15 mouse cellular contexts compared by ENCODE assay signal in genomic region chr2:63207435-63207834, GRCm38 (mm10). TPM values are rescaled to one million over a fixed set of nuclear protein-coding genes. Genes with fewer than 3 reads are reported as not detected.
"Had no signal": no experiment of that assay in that cellular context is flagged by ENCODE, and none has a peak within 500 bp of the region (broad histone marks: within the 10 kb centered on the region; RNA-seq: fewer than 3 reads in every experiment).

No protein-coding gene starts in this region.

- H3K36me3 ChIP-seq: limb, embryonic 12.5 days; liver, embryonic 13.5 days; midbrain, embryonic 13.5 days; neural tube, embryonic 13.5 days had no signal

- H3K4me3 ChIP-seq: layer of hippocampus, adult 2 months; limb, embryonic 12.5 days; liver, embryonic 13.5 days; midbrain, embryonic 13.5 days; neural tube, embryonic 13.5 days had no signal

- ATAC-seq: liver, postnatal 0 days; midbrain, embryonic 13.5 days had no signal

- DNase-seq: kidney, postnatal 10 days; kidney, postnatal 4 days; liver; liver, embryonic 13.5 days; liver, postnatal 0 days; retina, postnatal 1 day; right cerebral cortex, postnatal 4 days; spleen, adult 18-20 months; thymus, adult 2 months; thymus, postnatal 25 days had no signal

- H3K27ac ChIP-seq: layer of hippocampus, adult 2 months; limb, embryonic 12.5 days; liver, embryonic 13.5 days; midbrain, embryonic 13.5 days; neural tube, embryonic 13.5 days had no signal

- H3K9me3 ChIP-seq: limb, embryonic 12.5 days; liver, embryonic 13.5 days; midbrain, embryonic 13.5 days; neural tube, embryonic 13.5 days had no signal

- H3K9ac ChIP-seq: limb, embryonic 12.5 days; liver, embryonic 13.5 days; liver, postnatal 0 days; midbrain, embryonic 13.5 days; neural tube, embryonic 13.5 days had no signal

- H3K27me3 ChIP-seq: limb, embryonic 12.5 days; liver, embryonic 13.5 days; midbrain, embryonic 13.5 days; neural tube, embryonic 13.5 days had no signal

- H3K4me2 ChIP-seq: limb, embryonic 12.5 days; liver, embryonic 13.5 days; midbrain, embryonic 13.5 days; neural tube, embryonic 13.5 days had no signal

- H3K4me1 ChIP-seq: limb, embryonic 12.5 days; liver, embryonic 13.5 days; midbrain, embryonic 13.5 days; neural tube, embryonic 13.5 days had no signal

RNA-seq across cellular contexts. Expression of gene Kcnh7, which starts 23.3 kb away (rescaled TPM):
- total RNA-seq: megakaryocyte-erythroid progenitor cell, adult 5-6 weeks had no signal
